Mouse (Mus musculus) embryonic fibroblast, embryonic 13.5 days (primary cell): ENCODE data around the gene Dnajc16.

Experiments
- CTCF ChIP-seq: IDR thresholded peaks from 2 replicates; pipeline ENCODE4 v1.5.1; 2011; ENCODE audit warnings: mild to moderate bottlenecking, control low read depth, low read length, moderate library complexity, borderline replicate concordance; ENCODE audit not compliant: insufficient read depth
- POLR2A ChIP-seq: IDR thresholded peaks from 2 replicates; pipeline ENCODE4 v1.6.1; 2011; ENCODE audit warnings: low read depth, mild to moderate bottlenecking, control low read depth, low read length, moderate library complexity

DNA sequence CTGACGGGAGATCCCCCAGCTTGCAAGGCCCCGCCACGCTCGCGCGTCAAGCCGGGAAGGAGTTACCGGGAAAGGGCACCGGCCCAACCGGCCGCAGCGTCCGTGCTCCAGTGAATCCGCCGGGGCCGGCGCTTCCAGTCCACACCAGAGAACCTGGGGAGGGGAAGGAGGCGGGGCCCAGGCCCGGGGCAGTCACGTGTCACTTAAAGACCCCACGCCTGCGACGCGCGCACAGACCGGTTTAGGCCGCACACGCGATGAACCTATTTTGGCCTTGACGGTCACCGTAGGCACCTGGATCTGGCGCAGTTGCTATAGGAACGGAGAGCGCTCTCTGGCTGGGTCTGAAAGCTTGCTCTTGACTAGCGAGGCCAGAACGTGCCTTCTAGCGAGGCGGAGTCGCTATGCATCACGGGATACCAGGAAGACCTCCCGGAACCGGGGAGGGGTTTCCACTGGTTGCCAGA, at the start of gene Dnajc16:
- TF ChIP-seq CTCF (no peak), POLR2A (peak; percentile 85)
